Mouse (Mus musculus): ENCODE results near the gene Il4ra.

GRCm38 (mm10) chr7:125577486-125578088, 25.7 kb downstream of the Il4ra start:
- TF ChIP-seq CTCF (IDR thresholded peaks at IDR 0.05; ENCODE audit: control insufficient read depth, insufficient read depth, low read length) (no peak), POLR2A (IDR thresholded peaks at IDR 0.05; ENCODE audit: borderline replicate concordance, control insufficient read depth, low read depth, low read length) (no peak)

Measured in bone marrow, adult 2 months (tissue).